Mouse (Mus musculus) G1E (cell line): ENCODE data around the gene Rasl11b. TPM values are rescaled to one million over a fixed set of nuclear protein-coding genes. Genes with fewer than 3 reads are reported as not detected.

Experiments used
- ATAC-seq: 2 replicates; pipeline ENCODE4 v1.8.0; 2016; ENCODE audit warnings: mild to moderate bottlenecking; ENCODE audit not compliant: insufficient number of reproducible peaks, poor library complexity, low FRiP score, severe bottlenecking; ENCODE audit errors: extremely low read depth
- DNase-seq: peaks from one replicate; pipeline ENCODE4 v3.0.0; 2012; ENCODE audit warnings: low spot score
- H3K27me3 ChIP-seq: 2 replicates; pipeline ENCODE4 v1.6.1; 2012; ENCODE audit warnings: mild to moderate bottlenecking, low read length, inconsistent platforms; ENCODE audit not compliant: insufficient read depth
- H3K36me3 ChIP-seq: replicated peaks from 2 replicates; pipeline ENCODE3; 2012; ENCODE audit warnings: mild to moderate bottlenecking, inconsistent platforms
- H3K4me1 ChIP-seq: 2 replicates; pipeline ENCODE4 v1.6.1; 2012; ENCODE audit warnings: low read depth, low read length, inconsistent platforms, mixed read lengths; ENCODE audit not compliant: insufficient read depth
- H3K4me3 ChIP-seq: 2 replicates; pipeline ENCODE4 v1.5.1; 2012; ENCODE audit warnings: low read depth, mild to moderate bottlenecking, inconsistent platforms, low read length, moderate library complexity, mixed read lengths
- H3K9me3 ChIP-seq: replicated peaks from 2 replicates; pipeline ENCODE4 v1.6.1; 2012; ENCODE audit warnings: inconsistent platforms
- CTCF ChIP-seq: IDR thresholded peaks from 2 replicates; pipeline ENCODE4 v1.5.1; 2012; ENCODE audit warnings: low read depth, low read length, inconsistent platforms, mixed read lengths
- GATA1 ChIP-seq: IDR thresholded peaks from 2 replicates; pipeline ENCODE4 v1.6.1; 2012; ENCODE audit warnings: borderline replicate concordance, low read length, inconsistent platforms, mixed read lengths
- GATA2 ChIP-seq: IDR thresholded peaks from 2 replicates; pipeline ENCODE4 v1.6.1; 2012; ENCODE audit warnings: low read depth, low read length, inconsistent platforms, borderline replicate concordance
- POLR2AphosphoS5 ChIP-seq: IDR thresholded peaks from 2 replicates; pipeline ENCODE4 v1.6.1; 2012; ENCODE audit warnings: low read depth, low read length, inconsistent platforms; ENCODE audit not compliant: insufficient replicate concordance
- TAL1 ChIP-seq: conservative IDR thresholded peaks from 2 replicates; pipeline ENCODE4 v1.6.1; 2012; ENCODE audit warnings: low read depth, low read length, inconsistent platforms, mixed read lengths
- polyA plus RNA-seq: library from polyadenylated mRNA; stranded (reverse); fragments of >175 nt; gene quantifications from 2 replicates; pipeline ENCODE4 v1.2.3, GENCODE M21; 2012
- total RNA-seq, 2 experiments: library from RNA; stranded (forward) in 1 of 2; stranded (reverse) in 1 of 2; fragments of 200-1000 nt in 1 of 2; fragments of >200 nt in 1 of 2; fragmentation: Nextera tagmentation in 1 of 2; gene quantifications; 2 replicates each; pipeline ENCODE4 v1.2.3; 2014 to 2017

Gene Rasl11b
- total and polyA plus RNA-seq, 3 experiments, result 0.30 to 0.33 TPM; not detected in 1

GRCm38 (mm10) chr5:74206038-74206437, 11.0 kb downstream of the Rasl11b start:
- no peaks in the 10 kb centered on the region for H3K9me3 ChIP-seq
- no peak for ATAC-seq
- H3K27me3 ChIP-seq, result peaks cover 5% of the 10 kb centered on the region
- no peak for DNase-seq
- TF ChIP-seq TAL1 (no peak), GATA1 (no peak), CTCF (no peak), POLR2AphosphoS5 (no peak), GATA2 (no peak)
- H3K4me1 ChIP-seq, result no peaks in the 10 kb centered on the region
- no peak overlapping the region for H3K4me3 ChIP-seq
- peaks cover 3% of the 10 kb centered on the region for H3K36me3 ChIP-seq

- no peak for TF ChIP-seq GATA2
- no peak for TF ChIP-seq GATA1
- TF ChIP-seq TAL1, result no peak
- no peak for TF ChIP-seq POLR2AphosphoS5
- no peak for TF ChIP-seq CTCF
- no peak overlapping the region for H3K4me3 ChIP-seq
- no peaks in the 10 kb centered on the region for H3K9me3 ChIP-seq
- H3K27me3 ChIP-seq, result peaks cover 1% of the 10 kb centered on the region
- H3K36me3 ChIP-seq, result peaks cover 3% of the 10 kb centered on the region
- no peaks in the 10 kb centered on the region for H3K4me1 ChIP-seq
- DNase-seq (no peak), ATAC-seq (no peak)
Observed at GRCm38 (mm10) chr5:74206649-74207048, 11.6 kb downstream of the Rasl11b start.

- TF ChIP-seq TAL1 (no peak), CTCF (no peak), GATA1 (no peak)
Observed at GRCm38 (mm10) chr5:74207209-74207608, 12.1 kb downstream of the Rasl11b start.

GRCm38 (mm10) chr5:74208438-74208837, 13.4 kb downstream of the Rasl11b start:
- Histone ChIP-seq H3K4me1 (no peaks in the 10 kb centered on the region), H3K36me3 (peaks cover 3% of the 10 kb centered on the region), H3K9me3 (no peaks in the 10 kb centered on the region), H3K27me3 (no peaks in the 10 kb centered on the region; the same call in 1 of the 2 replicates), H3K4me3 (no peak overlapping the region)
- ATAC-seq, result no peak
- TF ChIP-seq GATA2 (no peak), CTCF (no peak), GATA1 (no peak), POLR2AphosphoS5 (no peak), TAL1 (no peak)
- DNase-seq, result no peak

More at GRCm38 (mm10) chr5:74207209-74207608, 12.1 kb downstream of the Rasl11b start:
- Histone ChIP-seq H3K9me3 (no peaks in the 10 kb centered on the region), H3K27me3 (no peaks in the 10 kb centered on the region; the same call in 1 of the 2 replicates), H3K4me3 (no peak overlapping the region), H3K4me1 (no peaks in the 10 kb centered on the region), H3K36me3 (peaks cover 3% of the 10 kb centered on the region)
- DNase-seq, result no peak
- ATAC-seq, result no peak

GRCm38 (mm10) chr5:74209640-74210039, 14.6 kb downstream of the Rasl11b start:
- no peaks in the 10 kb centered on the region for H3K4me1 ChIP-seq
- DNase-seq (no peak), ATAC-seq (no peak)
- H3K4me3 ChIP-seq, result no peak overlapping the region
- no peak for TF ChIP-seq CTCF
- no peak for TF ChIP-seq POLR2AphosphoS5
- peaks cover 3% of the 10 kb centered on the region for H3K36me3 ChIP-seq
- H3K9me3 ChIP-seq, result no peaks in the 10 kb centered on the region
- no peaks in the 10 kb centered on the region; the same call in 1 of the 2 replicates for H3K27me3 ChIP-seq

GRCm38 (mm10) chr5:74211346-74211745, 16.3 kb downstream of the Rasl11b start:
- TF ChIP-seq TAL1, result no peak
- no peak for TF ChIP-seq GATA2
- TF ChIP-seq GATA1, result no peak
- no peak for TF ChIP-seq POLR2AphosphoS5
- no peak for TF ChIP-seq CTCF
- H3K36me3 ChIP-seq, result peaks cover 3% of the 10 kb centered on the region
- ATAC-seq (no peak), DNase-seq (no peak)
- no peak overlapping the region for H3K4me3 ChIP-seq
- H3K27me3 ChIP-seq, result no peaks in the 10 kb centered on the region; the same call in 1 of the 2 replicates
- H3K4me1 ChIP-seq, result no peaks in the 10 kb centered on the region
- no peaks in the 10 kb centered on the region for H3K9me3 ChIP-seq

- Histone ChIP-seq H3K9me3 (no peaks in the 10 kb centered on the region), H3K27me3 (no peaks in the 10 kb centered on the region; the same call in 1 of the 2 replicates), H3K36me3 (peaks cover 3% of the 10 kb centered on the region), H3K4me1 (no peaks in the 10 kb centered on the region), H3K4me3 (no peak overlapping the region)
- TF ChIP-seq TAL1, result no peak
- TF ChIP-seq GATA1, result no peak
- TF ChIP-seq POLR2AphosphoS5, result no peak
- TF ChIP-seq GATA2, result no peak
- ATAC-seq (no peak), DNase-seq (no peak)
Observed at GRCm38 (mm10) chr5:74214501-74215110, 19.5 kb downstream of the Rasl11b start.
